Mouse (Mus musculus): ENCODE data around the gene Ehhadh. TPM values are rescaled to one million over a fixed set of nuclear protein-coding genes. Genes with fewer than 3 reads are reported as not detected.
"Not testable (repeated sequence)": the region's sequence is repeated elsewhere in the genome, so short reads cannot be mapped to it uniquely, and the experiment has no call there.

Gene Ehhadh
- polyA plus RNA-seq, 1 experiment from 2014 or later, result 5.3 TPM

DNA sequence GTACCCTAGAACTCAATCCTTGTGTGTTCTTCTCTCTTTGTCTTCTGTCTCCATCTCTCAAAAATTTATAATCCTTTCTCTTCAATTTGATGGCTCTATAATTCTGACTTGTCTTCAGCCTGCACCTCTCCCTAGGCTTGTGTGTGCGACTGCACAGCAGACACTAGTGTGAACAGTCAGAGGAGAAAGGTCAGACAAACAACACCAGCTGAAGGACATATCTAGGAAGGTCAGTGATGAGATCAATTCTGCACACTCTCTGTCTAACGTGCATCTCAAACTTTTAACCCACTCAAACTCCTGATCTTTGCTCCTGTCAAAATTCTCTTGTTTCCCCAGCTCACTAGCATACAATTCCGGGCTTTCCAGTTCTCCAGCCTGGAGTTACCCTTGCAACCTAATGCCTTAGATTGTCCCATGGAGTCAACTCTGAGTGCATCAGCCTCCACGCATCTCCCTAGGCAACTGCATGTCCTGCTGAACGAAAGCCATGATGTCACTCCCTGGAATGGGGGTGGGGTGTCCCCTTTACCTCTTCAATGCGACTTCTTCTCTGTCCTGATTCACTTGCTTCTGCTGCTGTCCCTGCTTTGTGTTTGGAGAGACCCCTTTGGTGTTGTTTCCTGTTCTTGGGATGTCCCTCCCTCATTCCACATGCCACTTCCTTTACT lies 25.7 kb upstream of the Ehhadh start:
- Histone ChIP-seq H3K27ac (ENCODE audit: low read depth, low read length) (no peak overlapping the region), H3K9me3 (ENCODE audit: control insufficient read depth, low read length) (no peaks in the 10 kb centered on the region), H3K27me3 (replicated peaks; ENCODE audit: control insufficient read depth, insufficient read depth, low read length) (no peaks in the 10 kb centered on the region), H3K36me3 (ENCODE audit: control insufficient read depth, insufficient read depth, low read length) (no peaks in the 10 kb centered on the region), H3K4me2 (no peak overlapping the region), H3K4me1 (replicated peaks; ENCODE audit: control insufficient read depth, insufficient read depth, low read length) (no peaks in the 10 kb centered on the region), H3K4me3 (ENCODE audit: low read depth, low read length) (no peak overlapping the region), H3K9ac (ENCODE audit: low read depth, low read length) (no peak overlapping the region)
- WGBS, result 62% methylated on average over 6 of the region's 6 CpGs
- ATAC-seq (replicated peaks; ENCODE audit: low FRiP score) (no peak), DNase-seq (ENCODE audit: low spot score) (no peak)

DNA sequence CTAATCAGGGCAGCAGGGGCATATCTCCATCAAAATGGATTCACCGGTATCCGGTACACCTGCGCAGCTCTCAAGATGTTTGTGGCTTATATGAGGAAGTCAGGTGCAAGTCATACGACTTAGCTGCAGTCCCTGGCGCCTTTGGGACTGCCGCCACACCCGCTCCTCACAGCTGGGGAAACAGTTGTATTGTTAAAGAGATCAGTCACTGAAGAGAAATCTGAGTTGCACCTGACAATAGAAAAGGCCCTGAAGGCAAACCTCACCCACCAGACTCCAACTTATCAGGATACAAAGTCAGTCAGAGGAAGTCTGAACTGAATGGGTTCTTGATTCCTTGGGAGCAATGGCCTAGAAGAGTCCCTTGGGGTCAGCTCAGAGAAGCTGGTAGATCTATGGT lies 20.2 kb upstream of the Ehhadh start:
- DNase-seq (ENCODE audit: low spot score); H3K4me2 ChIP-seq; H3K4me3 ChIP-seq (ENCODE audit: low read depth, low read length); H3K9me3 ChIP-seq (ENCODE audit: control insufficient read depth, low read length); H3K27ac ChIP-seq (ENCODE audit: low read depth, low read length); H3K27me3 ChIP-seq (replicated peaks; ENCODE audit: control insufficient read depth, insufficient read depth, low read length); H3K9ac ChIP-seq (ENCODE audit: low read depth, low read length); ATAC-seq (replicated peaks; ENCODE audit: low FRiP score); H3K4me1 ChIP-seq (replicated peaks; ENCODE audit: control insufficient read depth, insufficient read depth, low read length); H3K36me3 ChIP-seq (ENCODE audit: control insufficient read depth, insufficient read depth, low read length): not testable (repeated sequence)
- 87% methylated on average over 7 of the region's 7 CpGs for WGBS

DNA sequence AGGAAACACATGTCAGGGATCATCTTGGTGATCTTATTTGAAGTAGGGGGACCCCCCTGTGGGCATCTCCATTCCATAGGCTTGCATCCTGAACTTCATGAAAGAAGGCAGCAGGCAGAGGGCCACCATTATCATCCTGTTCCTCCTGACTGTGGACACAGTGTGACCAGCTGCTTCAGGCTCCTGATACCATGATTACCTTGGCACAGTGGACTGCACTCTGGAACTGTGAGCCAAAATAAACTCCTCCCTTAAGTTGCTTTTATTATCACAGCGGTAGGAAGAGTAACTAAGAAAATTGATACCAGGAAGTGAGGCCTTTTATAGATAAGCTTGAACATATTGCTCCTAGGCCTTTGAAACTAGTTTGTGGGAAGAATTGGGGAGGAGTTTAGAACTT lies 19.3 kb upstream of the Ehhadh start:
- 71% methylated on average over 1 of the region's 1 CpGs for WGBS
- no peak for ATAC-seq (replicated peaks; ENCODE audit: low FRiP score)
- Histone ChIP-seq H3K27ac (ENCODE audit: low read depth, low read length) (no peak overlapping the region), H3K4me2 (no peak overlapping the region), H3K27me3 (replicated peaks; ENCODE audit: control insufficient read depth, insufficient read depth, low read length) (no peaks in the 10 kb centered on the region), H3K36me3 (ENCODE audit: control insufficient read depth, insufficient read depth, low read length) (no peaks in the 10 kb centered on the region; the same call in 1 of the 2 replicates), H3K9ac (ENCODE audit: low read depth, low read length) (no peak overlapping the region), H3K4me3 (ENCODE audit: low read depth, low read length) (no peak overlapping the region), H3K9me3 (ENCODE audit: control insufficient read depth, low read length) (no peaks in the 10 kb centered on the region; the same call in 1 of the 2 replicates), H3K4me1 (replicated peaks; ENCODE audit: control insufficient read depth, insufficient read depth, low read length) (no peaks in the 10 kb centered on the region)
- no peak for DNase-seq (ENCODE audit: low spot score)

DNA sequence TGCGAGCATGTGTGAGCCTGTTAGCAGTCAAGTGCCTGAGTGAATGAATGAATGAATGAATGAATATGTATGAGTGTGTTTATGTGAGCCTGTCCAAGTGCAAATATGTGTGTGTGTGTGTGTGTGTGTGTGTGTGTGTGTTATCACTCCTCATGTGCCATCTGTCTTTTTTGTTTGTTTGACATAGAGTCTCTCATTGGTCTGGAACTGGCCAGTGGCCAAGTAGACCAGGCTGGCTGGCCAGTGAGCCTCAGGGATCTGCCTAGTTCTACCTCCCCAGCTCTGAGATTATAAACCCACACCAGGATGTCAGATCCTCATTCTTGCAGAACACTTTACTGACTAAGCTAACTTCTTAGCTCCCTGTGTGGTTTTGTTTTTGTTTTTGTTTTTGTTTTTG lies 16.7 kb upstream of the Ehhadh start:
- Histone ChIP-seq H3K36me3 (ENCODE audit: control insufficient read depth, insufficient read depth, low read length) (peaks cover 2% of the 10 kb centered on the region; the same call in 1 of the 2 replicates), H3K9me3 (ENCODE audit: control insufficient read depth, low read length) (no peaks in the 10 kb centered on the region; the same call in 1 of the 2 replicates), H3K9ac (ENCODE audit: low read depth, low read length) (no peak overlapping the region), H3K4me2 (no peak overlapping the region), H3K4me3 (ENCODE audit: low read depth, low read length) (no peak overlapping the region), H3K27ac (ENCODE audit: low read depth, low read length) (no peak overlapping the region), H3K4me1 (replicated peaks; ENCODE audit: control insufficient read depth, insufficient read depth, low read length) (no peaks in the 10 kb centered on the region), H3K27me3 (replicated peaks; ENCODE audit: control insufficient read depth, insufficient read depth, low read length) (no peaks in the 10 kb centered on the region)
- DNase-seq (ENCODE audit: low spot score) (no peak), ATAC-seq (replicated peaks; ENCODE audit: low FRiP score) (no peak)
- WGBS, result 91% methylated on average over 1 of the region's 1 CpGs

DNA sequence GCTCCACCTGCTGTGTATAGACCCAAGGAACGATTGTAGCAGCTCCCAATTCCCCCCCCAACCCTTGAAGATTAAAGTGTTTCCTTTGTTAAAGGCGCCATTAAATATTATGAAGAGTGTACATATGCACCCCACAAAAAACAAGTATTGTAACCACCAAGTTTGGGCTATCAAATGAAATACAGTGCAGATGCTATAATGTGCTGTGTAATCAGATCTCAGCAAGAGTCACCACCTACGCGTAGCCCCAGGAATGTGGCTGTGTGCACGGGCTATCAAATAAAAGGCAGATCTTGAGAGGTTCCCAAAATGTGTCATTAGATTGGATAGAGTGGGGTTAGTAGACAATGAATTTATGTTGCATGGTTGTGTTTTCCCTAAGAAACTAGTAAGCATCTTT lies 7.5 kb upstream of the Ehhadh start:
- Histone ChIP-seq H3K4me1 (replicated peaks; ENCODE audit: control insufficient read depth, insufficient read depth, low read length) (peaks cover 13% of the 10 kb centered on the region), H3K36me3 (ENCODE audit: control insufficient read depth, insufficient read depth, low read length) (no peaks in the 10 kb centered on the region), H3K27ac (ENCODE audit: low read depth, low read length) (no peak overlapping the region), H3K4me3 (ENCODE audit: low read depth, low read length) (peak overlapping the region; percentile 89), H3K27me3 (replicated peaks; ENCODE audit: control insufficient read depth, insufficient read depth, low read length) (no peaks in the 10 kb centered on the region), H3K9ac (ENCODE audit: low read depth, low read length) (0 out of 2 replicates have a peak overlapping the region, but pooled peaks have one; percentile 7), H3K4me2 (peak overlapping the region; percentile 82), H3K9me3 (ENCODE audit: control insufficient read depth, low read length) (no peaks in the 10 kb centered on the region)
- no peak for DNase-seq (ENCODE audit: low spot score)
- no peak; the same call in 1 of the 2 replicates for ATAC-seq (replicated peaks; ENCODE audit: low FRiP score)
- WGBS, result 28% methylated on average over 5 of the region's 5 CpGs

DNA sequence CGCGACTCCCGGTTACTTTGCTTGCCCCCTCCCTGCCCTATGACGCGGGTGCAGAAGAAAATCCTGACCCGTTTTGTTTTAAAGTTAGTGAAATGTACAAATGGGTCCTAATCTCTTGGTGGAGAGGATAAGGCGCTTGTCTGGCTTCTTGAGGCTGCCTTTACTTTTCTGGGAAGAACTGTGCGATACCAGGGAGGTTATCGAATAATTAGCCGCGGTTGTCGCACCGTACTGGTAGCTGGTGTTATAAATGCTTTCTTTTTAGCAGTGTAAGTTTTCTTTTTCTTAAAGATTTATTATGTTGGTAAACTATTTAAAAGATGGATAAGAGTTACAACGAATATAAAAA lies 7.1 kb upstream of the Ehhadh start:
- Histone ChIP-seq H3K9me3 (ENCODE audit: control insufficient read depth, low read length) (no peaks in the 10 kb centered on the region), H3K27me3 (replicated peaks; ENCODE audit: control insufficient read depth, insufficient read depth, low read length) (no peaks in the 10 kb centered on the region), H3K4me1 (replicated peaks; ENCODE audit: control insufficient read depth, insufficient read depth, low read length) (peaks cover 13% of the 10 kb centered on the region), H3K27ac (ENCODE audit: low read depth, low read length) (peak overlapping the region; percentile 94), H3K4me2 (peak overlapping the region; percentile 82), H3K9ac (ENCODE audit: low read depth, low read length) (peak overlapping the region; percentile 89), H3K4me3 (ENCODE audit: low read depth, low read length) (peak overlapping the region; percentile 89), H3K36me3 (ENCODE audit: control insufficient read depth, insufficient read depth, low read length) (no peaks in the 10 kb centered on the region)
- 2% methylated on average over 14 of the region's 14 CpGs for WGBS
- ATAC-seq (replicated peaks; ENCODE audit: low FRiP score) (no peak), DNase-seq (ENCODE audit: low spot score) (no peak)

DNA sequence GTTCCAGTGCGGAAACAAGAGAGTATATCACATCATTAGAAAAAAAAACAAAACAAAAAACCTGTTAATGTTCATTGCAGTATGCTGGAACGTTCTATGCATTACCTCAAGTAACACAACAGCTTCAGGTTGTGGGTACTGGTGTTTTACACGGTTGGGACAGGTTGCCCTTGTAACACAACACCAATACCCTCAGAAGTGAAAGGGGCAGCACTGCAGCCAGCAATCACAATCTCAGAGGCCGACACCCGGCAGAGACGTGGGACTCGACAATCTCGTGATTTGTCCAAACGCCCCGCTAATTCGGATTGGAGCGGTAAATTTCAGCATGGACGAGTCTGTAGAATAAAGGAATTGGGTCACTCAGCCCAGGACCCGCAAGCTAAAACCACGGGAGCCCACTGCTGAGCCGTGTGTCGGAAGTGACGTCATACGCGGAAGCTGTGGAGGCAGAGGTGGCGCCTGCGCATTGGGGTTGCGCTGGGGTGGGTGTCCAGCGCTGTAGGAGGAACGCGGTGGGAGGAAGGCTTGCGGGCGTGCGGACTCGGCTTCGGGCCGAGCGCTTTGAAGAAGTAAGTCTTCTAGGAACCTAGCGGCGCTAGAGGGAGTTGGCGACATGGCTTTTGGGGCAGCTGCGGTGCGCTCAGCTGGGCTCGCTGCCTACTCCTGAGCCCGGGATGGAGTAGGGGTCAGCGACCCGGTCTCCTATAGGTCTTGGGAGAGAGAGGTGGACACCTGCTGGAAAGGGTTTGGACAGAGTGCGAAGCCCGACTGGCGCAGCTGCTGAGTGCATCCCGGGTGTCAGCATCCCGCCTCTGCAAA lies 6.5 kb upstream of the Ehhadh start, which contains the start of gene Map3k13:
Gene Map3k13 (plus strand): TSS at position 472 of the 822 bp plus-strand sequence.
- Histone ChIP-seq H3K27ac (ENCODE audit: low read depth, low read length) (peak within 1 kb of the TSS; percentile 94), H3K9ac (ENCODE audit: low read depth, low read length) (peak within 1 kb of the TSS; percentile 89), H3K4me2 (peak within 1 kb of the TSS; percentile 82), H3K9me3 (ENCODE audit: control insufficient read depth, low read length) (no peaks in the 10 kb centered on the region), H3K4me1 (replicated peaks; ENCODE audit: control insufficient read depth, insufficient read depth, low read length) (peaks cover 13% of the 10 kb centered on the region), H3K27me3 (replicated peaks; ENCODE audit: control insufficient read depth, insufficient read depth, low read length) (no peaks in the 10 kb centered on the region), H3K36me3 (ENCODE audit: control insufficient read depth, insufficient read depth, low read length) (no peaks in the 10 kb centered on the region), H3K4me3 (ENCODE audit: low read depth, low read length) (peak within 1 kb of the TSS; percentile 89)
- DNase-seq (ENCODE audit: low spot score), result peak; percentile 93
- peak; percentile 89 for ATAC-seq (replicated peaks; ENCODE audit: low FRiP score)
- WGBS, result 2% methylated on average over 47 of the region's 47 CpGs

DNA sequence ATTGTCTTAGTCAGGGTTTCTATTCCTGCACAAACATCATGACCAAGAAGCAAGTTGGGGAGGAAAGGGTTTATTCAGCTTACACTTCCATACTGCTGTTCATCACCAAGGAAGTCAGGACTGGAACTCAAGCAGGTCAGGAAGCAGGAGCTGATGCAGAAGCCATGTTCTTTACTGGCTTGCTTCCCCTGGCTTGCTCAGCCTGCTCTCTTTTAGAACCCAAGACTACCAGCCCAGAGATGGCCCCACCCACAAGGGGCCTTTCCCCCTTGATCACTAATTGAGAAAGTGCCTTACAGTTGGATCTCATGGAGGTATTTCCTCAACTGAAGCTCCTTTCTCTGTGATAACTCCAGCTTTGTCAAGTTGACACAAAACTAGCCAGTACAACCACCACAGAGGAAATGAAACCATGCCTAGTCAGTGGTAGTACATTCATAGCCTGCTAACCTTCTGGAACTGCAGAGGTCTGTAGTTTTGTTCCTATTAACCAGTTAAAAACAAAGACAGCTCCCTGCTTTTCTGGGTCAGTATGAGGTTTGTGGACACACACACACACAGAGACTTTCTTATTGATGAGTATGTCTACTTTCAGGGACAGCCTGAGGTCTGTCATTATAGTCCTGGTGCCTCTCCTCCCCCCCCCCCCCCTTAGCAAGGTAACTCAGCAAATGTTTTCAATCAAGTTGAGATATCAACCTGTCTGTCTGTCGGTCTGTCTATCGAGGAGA lies 5.6 kb upstream of the Ehhadh start:
- ATAC-seq (replicated peaks; ENCODE audit: low FRiP score); H3K27me3 ChIP-seq (replicated peaks; ENCODE audit: control insufficient read depth, insufficient read depth, low read length); H3K36me3 ChIP-seq (ENCODE audit: control insufficient read depth, insufficient read depth, low read length); H3K9me3 ChIP-seq (ENCODE audit: control insufficient read depth, low read length); DNase-seq (ENCODE audit: low spot score): not testable (repeated sequence)
- peak overlapping the region; percentile 89 for H3K9ac ChIP-seq (ENCODE audit: low read depth, low read length)
- peak overlapping the region; percentile 89 for H3K4me3 ChIP-seq (ENCODE audit: low read depth, low read length)
- peak overlapping the region; percentile 82 for H3K4me2 ChIP-seq
- peak overlapping the region; percentile 94 for H3K27ac ChIP-seq (ENCODE audit: low read depth, low read length)
- peaks cover 13% of the 10 kb centered on the region for H3K4me1 ChIP-seq (replicated peaks; ENCODE audit: control insufficient read depth, insufficient read depth, low read length)
- WGBS, result 26% methylated on average over 2 of the region's 2 CpGs

All from liver, embryonic 11.5 days (tissue).